Mouse (Mus musculus): Measurements from ENCODE around the gene Ppfibp2. TPM values are rescaled to one million over a fixed set of nuclear protein-coding genes. Genes with fewer than 3 reads are reported as not detected.
A peak's percentile ranks its signal among the peaks of the same experiment; 100 is the strongest.

Gene Ppfibp2
- total and polyA plus RNA-seq, 2 experiments from 2014 or later = 6.6 to 17.5 TPM

- Histone ChIP-seq H3K9me3 (replicated peaks; ENCODE audit: control insufficient read depth, low read length) (no peaks in the 10 kb centered on the region), H3K36me3 (replicated peaks; ENCODE audit: control insufficient read depth, insufficient read depth, low read length) (no peaks in the 10 kb centered on the region), H3K4me2 (ENCODE audit: low read depth, low read length) (no peak overlapping the region), H3K4me1 (ENCODE audit: control insufficient read depth, insufficient read depth) (peaks cover 14% of the 10 kb centered on the region; the same call in 1 of the 2 replicates), H3K27ac (ENCODE audit: low read depth) (no peak overlapping the region), H3K4me3 (ENCODE audit: low read depth, low read length) (no peak overlapping the region), H3K9ac (replicated peaks; ENCODE audit: low read depth, low read length) (no peak overlapping the region), H3K27me3 (ENCODE audit: control insufficient read depth, insufficient read depth, low read length) (no peaks in the 10 kb centered on the region)
- no peak for TF ChIP-seq CTCF (IDR thresholded peaks at IDR 0.05; ENCODE audit: low read depth)
- TF ChIP-seq EP300 (IDR thresholded peaks at IDR 0.05; ENCODE audit: low read depth) = 0 out of 2 replicates have a peak, but pooled peaks have one; percentile 67
- WGBS = 16% methylated on average over 2 of the region's 2 CpGs
- ATAC-seq (ENCODE audit: insufficient read depth, low read depth) (peak; percentile 57), DNase-seq (ENCODE audit: low spot score) (peak; percentile 13)
Measured at GRCm38 (mm10) chr7:107592641-107593040, 2.4 kb upstream of the Ppfibp2 start.

DNA sequence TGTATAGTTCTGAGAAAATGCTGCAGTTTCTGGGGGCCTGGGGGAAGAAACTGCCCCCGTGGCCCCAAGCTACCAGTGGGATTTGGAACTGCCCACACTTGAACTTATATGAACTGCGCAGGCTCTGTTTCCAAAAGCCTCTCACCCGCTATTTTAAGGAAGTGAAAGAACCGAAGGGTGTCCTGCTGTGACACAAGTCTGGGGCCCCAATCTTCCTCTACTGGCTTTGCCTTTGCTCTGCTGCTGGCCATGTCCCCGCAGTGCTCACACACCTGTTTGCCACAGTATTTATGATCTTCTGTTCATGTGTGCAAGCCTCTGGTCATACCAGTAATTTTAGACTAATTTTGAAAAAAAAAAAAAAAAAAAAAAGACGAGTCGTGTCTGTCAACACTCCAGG lies 1.1 kb upstream of the Ppfibp2 start:
- 33% methylated on average over 7 of the region's 7 CpGs for WGBS
- Histone ChIP-seq H3K27me3 (ENCODE audit: control insufficient read depth, insufficient read depth, low read length) (no peaks in the 10 kb centered on the region), H3K27ac (ENCODE audit: low read depth) (peak overlapping the region; percentile 43; the same call in 1 of the 2 replicates), H3K4me1 (ENCODE audit: control insufficient read depth, insufficient read depth) (peaks cover 14% of the 10 kb centered on the region; the same call in 1 of the 2 replicates), H3K4me3 (ENCODE audit: low read depth, low read length) (peak overlapping the region; percentile 56), H3K36me3 (replicated peaks; ENCODE audit: control insufficient read depth, insufficient read depth, low read length) (no peaks in the 10 kb centered on the region), H3K4me2 (ENCODE audit: low read depth, low read length) (peak overlapping the region; percentile 90), H3K9me3 (replicated peaks; ENCODE audit: control insufficient read depth, low read length) (no peaks in the 10 kb centered on the region), H3K9ac (replicated peaks; ENCODE audit: low read depth, low read length) (0 out of 2 replicates have a peak overlapping the region, but pooled peaks have one; percentile 39)
- DNase-seq (ENCODE audit: low spot score) = no peak
- TF ChIP-seq EP300 (IDR thresholded peaks at IDR 0.05; ENCODE audit: low read depth) = no peak
- no peak for TF ChIP-seq CTCF (IDR thresholded peaks at IDR 0.05; ENCODE audit: low read depth)
- no peak for ATAC-seq (ENCODE audit: insufficient read depth, low read depth)

DNA sequence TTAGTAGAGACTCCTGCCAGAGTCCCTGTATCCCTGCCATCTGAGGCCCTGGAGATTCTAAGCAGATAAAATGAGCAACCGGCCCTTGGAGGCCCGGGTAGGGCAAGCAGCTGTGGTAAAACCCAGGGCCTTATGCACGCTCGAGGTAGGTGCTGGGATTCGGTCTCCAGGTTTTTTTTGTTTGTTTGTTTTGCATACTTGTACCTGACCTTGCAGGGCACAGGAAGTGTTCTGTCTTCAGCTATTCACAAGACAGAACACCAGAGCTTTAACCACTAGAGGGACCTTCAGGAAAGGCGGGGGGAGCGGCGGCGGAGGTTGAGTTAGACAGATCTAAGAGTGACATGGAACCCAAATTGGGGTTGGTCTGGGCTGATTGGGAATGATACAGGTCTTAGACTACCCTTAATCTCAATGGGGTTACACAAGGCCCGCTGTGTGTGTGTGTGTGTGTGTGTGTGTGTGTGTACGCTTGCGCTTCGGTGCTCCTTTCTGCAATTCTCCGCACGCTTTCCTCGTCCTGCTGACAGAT lies 616 bp upstream of the Ppfibp2 start:
- DNase-seq (ENCODE audit: low spot score) (peak; percentile 67), ATAC-seq (ENCODE audit: insufficient read depth, low read depth) (peak; percentile 79)
- TF ChIP-seq CTCF (IDR thresholded peaks at IDR 0.05; ENCODE audit: low read depth) (peak; percentile 56), EP300 (IDR thresholded peaks at IDR 0.05; ENCODE audit: low read depth) (no peak)
- Histone ChIP-seq H3K9me3 (replicated peaks; ENCODE audit: control insufficient read depth, low read length) (no peaks in the 10 kb centered on the region), H3K4me1 (ENCODE audit: control insufficient read depth, insufficient read depth) (peaks cover 14% of the 10 kb centered on the region; the same call in 1 of the 2 replicates), H3K4me2 (ENCODE audit: low read depth, low read length) (peak overlapping the region; percentile 90), H3K9ac (replicated peaks; ENCODE audit: low read depth, low read length) (peak overlapping the region; percentile 39; the same call in 1 of the 2 replicates), H3K4me3 (ENCODE audit: low read depth, low read length) (peak overlapping the region; percentile 56), H3K27me3 (ENCODE audit: control insufficient read depth, insufficient read depth, low read length) (no peaks in the 10 kb centered on the region), H3K27ac (ENCODE audit: low read depth) (peak overlapping the region; percentile 43; the same call in 1 of the 2 replicates), H3K36me3 (replicated peaks; ENCODE audit: control insufficient read depth, insufficient read depth, low read length) (no peaks in the 10 kb centered on the region)
- WGBS = 2% methylated on average over 16 of the region's 16 CpGs

DNA sequence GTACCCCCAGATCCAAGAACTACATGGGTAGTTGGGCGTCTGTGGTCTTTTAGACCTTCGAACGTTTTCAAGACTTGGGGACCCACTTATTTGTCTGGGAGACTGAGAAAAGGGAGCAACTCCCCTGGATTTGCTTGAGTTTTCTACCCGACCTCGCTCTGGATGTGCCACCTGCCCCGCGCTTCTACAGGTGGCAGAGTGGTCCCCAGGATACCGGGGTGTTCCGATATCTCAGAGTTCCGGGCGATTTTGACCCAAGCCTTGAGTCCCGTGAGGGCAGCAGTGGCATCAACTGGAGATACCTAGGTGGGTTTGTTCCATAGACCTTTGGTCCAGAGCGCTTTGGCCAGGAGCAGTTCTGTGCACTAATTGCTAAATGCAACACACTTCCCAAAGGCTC lies 419 bp downstream of the Ppfibp2 start:
- Histone ChIP-seq H3K4me1 (ENCODE audit: control insufficient read depth, insufficient read depth) (peaks cover 14% of the 10 kb centered on the region; the same call in 1 of the 2 replicates), H3K36me3 (replicated peaks; ENCODE audit: control insufficient read depth, insufficient read depth, low read length) (no peaks in the 10 kb centered on the region), H3K4me2 (ENCODE audit: low read depth, low read length) (peak overlapping the region; percentile 90), H3K4me3 (ENCODE audit: low read depth, low read length) (peak overlapping the region; percentile 56), H3K9ac (replicated peaks; ENCODE audit: low read depth, low read length) (0 out of 2 replicates have a peak overlapping the region, but pooled peaks have one; percentile 39), H3K27ac (ENCODE audit: low read depth) (no peak overlapping the region), H3K9me3 (replicated peaks; ENCODE audit: control insufficient read depth, low read length) (no peaks in the 10 kb centered on the region), H3K27me3 (ENCODE audit: control insufficient read depth, insufficient read depth, low read length) (no peaks in the 10 kb centered on the region)
- 16% methylated on average over 13 of the region's 13 CpGs for WGBS
- ATAC-seq (ENCODE audit: insufficient read depth, low read depth) (no peak), DNase-seq (ENCODE audit: low spot score) (no peak)
- no peak for TF ChIP-seq EP300 (IDR thresholded peaks at IDR 0.05; ENCODE audit: low read depth)
- TF ChIP-seq CTCF (IDR thresholded peaks at IDR 0.05; ENCODE audit: low read depth) = no peak

DNA sequence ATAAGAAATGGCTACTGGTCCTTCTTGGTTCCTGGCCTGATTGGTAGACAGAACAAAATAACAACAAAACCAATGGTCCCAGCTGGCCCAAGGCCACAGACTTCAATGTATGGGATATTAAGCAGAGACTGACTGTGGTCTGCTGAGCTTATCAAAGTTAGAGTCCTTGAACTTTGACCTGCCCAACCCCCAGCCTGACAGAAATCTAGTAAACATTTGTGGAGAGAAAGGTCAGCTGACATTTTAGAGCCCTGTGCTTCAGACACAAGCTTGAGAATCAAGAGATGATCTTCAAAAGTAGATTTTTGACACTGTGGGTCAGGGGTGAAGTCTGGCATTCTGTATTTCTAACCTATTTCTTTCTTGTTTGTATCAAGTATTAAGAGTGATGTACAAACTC lies 1.7 kb downstream of the Ppfibp2 start:
- H3K9ac ChIP-seq (replicated peaks; ENCODE audit: low read depth, low read length) = no peak overlapping the region
- peaks cover 14% of the 10 kb centered on the region; the same call in 1 of the 2 replicates for H3K4me1 ChIP-seq (ENCODE audit: control insufficient read depth, insufficient read depth)
- H3K9me3 ChIP-seq (replicated peaks; ENCODE audit: control insufficient read depth, low read length) = no peaks in the 10 kb centered on the region
- no peak for TF ChIP-seq EP300 (IDR thresholded peaks at IDR 0.05; ENCODE audit: low read depth)
- no peak for TF ChIP-seq CTCF (IDR thresholded peaks at IDR 0.05; ENCODE audit: low read depth)
- DNase-seq (ENCODE audit: low spot score) (no peak), ATAC-seq (ENCODE audit: insufficient read depth, low read depth) (no peak)
- no peak overlapping the region for H3K4me3 ChIP-seq (ENCODE audit: low read depth, low read length)
- no peaks in the 10 kb centered on the region for H3K36me3 ChIP-seq (replicated peaks; ENCODE audit: control insufficient read depth, insufficient read depth, low read length)
- H3K27ac ChIP-seq (ENCODE audit: low read depth) = no peak overlapping the region
- H3K27me3 ChIP-seq (ENCODE audit: control insufficient read depth, insufficient read depth, low read length) = no peaks in the 10 kb centered on the region
- H3K4me2 ChIP-seq (ENCODE audit: low read depth, low read length) = no peak overlapping the region

DNA sequence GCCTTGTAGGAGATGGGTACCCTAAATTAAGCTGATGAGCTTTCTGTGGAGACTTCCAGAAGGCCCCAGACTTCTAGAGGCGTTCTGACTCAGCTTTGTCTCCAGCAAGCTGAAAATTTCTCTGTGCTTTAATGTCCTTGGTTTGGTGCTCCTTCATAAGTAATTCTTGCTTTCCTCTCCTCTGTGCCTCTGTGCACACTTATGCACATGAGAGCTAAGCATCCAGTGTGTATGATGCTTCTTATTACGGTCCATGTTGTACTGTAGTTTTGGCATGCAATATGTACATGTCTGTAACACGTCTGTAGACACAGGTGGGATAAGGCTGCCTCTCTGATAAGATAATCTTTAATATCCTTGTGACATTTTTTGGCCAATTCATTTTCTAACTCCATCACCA lies 2.9 kb downstream of the Ppfibp2 start:
- Histone ChIP-seq H3K27me3 (ENCODE audit: control insufficient read depth, insufficient read depth, low read length) (no peaks in the 10 kb centered on the region), H3K4me1 (ENCODE audit: control insufficient read depth, insufficient read depth) (peaks cover 13% of the 10 kb centered on the region; the same call in 1 of the 2 replicates), H3K9me3 (replicated peaks; ENCODE audit: control insufficient read depth, low read length) (no peaks in the 10 kb centered on the region), H3K4me2 (ENCODE audit: low read depth, low read length) (no peak overlapping the region), H3K27ac (ENCODE audit: low read depth) (no peak overlapping the region), H3K4me3 (ENCODE audit: low read depth, low read length) (no peak overlapping the region), H3K36me3 (replicated peaks; ENCODE audit: control insufficient read depth, insufficient read depth, low read length) (no peaks in the 10 kb centered on the region), H3K9ac (replicated peaks; ENCODE audit: low read depth, low read length) (no peak overlapping the region)
- ATAC-seq (ENCODE audit: insufficient read depth, low read depth) (no peak), DNase-seq (ENCODE audit: low spot score) (no peak)
- 53% methylated on average over 3 of the region's 3 CpGs for WGBS
- TF ChIP-seq EP300 (IDR thresholded peaks at IDR 0.05; ENCODE audit: low read depth) (no peak), CTCF (IDR thresholded peaks at IDR 0.05; ENCODE audit: low read depth) (no peak)
